Mouse (Mus musculus): ENCODE measurements around the gene Habp4.

The Habp4 gene

DNA sequence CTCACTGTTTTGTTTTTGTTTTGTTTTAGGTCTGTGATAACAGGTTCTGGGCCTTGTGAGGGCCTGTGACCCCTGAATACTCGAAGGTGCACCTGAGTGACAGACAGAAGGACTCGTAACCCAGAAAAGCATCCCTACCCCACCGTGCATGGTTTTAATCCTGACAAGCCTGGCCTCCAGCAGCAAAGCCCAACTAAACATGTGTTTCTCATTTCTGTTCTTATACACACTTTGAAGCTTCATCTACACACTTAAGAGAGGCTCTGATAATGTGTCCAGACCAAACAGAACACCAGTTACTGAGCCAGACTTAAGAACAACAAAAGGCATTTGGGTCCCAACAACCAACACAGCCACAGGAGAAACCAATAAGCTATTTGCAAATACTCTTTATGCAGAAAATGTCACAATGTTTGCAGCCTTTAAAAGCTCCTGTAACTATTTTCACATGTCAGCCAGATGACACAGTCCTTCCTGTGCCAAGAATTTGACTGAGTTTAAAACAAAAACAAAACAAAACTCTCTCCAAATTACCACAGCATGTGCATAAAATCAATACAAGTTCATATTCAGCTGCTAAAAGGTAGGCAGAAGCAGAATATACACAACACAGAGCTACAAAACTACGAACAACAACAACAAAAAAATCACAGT lies 73.6 kb downstream of the Habp4 start:
- no peak for DNase-seq (ENCODE audit: low read depth in 2 of 2, low spot score in 2 of 2)

DNA sequence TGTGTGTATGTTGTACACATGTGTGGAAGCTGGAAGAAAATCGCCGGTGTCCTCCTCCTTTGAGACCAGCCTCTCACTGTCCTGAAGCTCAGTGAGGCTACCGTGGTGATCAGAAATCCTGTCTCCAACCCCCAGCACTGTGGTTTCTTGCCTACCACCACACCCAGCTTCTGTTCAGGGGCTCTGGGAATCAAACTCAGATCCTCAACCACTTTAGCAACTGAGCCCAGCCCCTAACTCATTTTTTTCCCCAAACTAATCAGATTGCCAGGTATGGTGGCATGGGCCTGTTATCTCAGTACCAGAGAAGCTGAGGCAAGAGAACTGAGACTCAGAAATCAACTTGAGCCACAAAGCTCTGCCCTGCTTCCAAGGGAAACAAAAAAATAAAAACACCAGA lies 74.2 kb downstream of the Habp4 start:
- no peak for DNase-seq (ENCODE audit: low read depth in 2 of 2, low spot score in 2 of 2)
